Mouse (Mus musculus) retina, embryonic 14.5 days (tissue): ENCODE measurements at regions not wholly inside any gene's neighbourhood (a gene's known extent, or its start where the extent isn't known, plus 50 kb on each side); places are given as distances from the start of the nearest gene placed in this dataset.
A peak's percentile ranks its signal among the peaks of the same experiment; 100 is the strongest.

ENCODE experiments used
- DNase-seq: peaks from one replicate; pipeline ENCODE4 v3.0.0-alpha.2; 2015; ENCODE audit warnings: low spot score

DNA sequence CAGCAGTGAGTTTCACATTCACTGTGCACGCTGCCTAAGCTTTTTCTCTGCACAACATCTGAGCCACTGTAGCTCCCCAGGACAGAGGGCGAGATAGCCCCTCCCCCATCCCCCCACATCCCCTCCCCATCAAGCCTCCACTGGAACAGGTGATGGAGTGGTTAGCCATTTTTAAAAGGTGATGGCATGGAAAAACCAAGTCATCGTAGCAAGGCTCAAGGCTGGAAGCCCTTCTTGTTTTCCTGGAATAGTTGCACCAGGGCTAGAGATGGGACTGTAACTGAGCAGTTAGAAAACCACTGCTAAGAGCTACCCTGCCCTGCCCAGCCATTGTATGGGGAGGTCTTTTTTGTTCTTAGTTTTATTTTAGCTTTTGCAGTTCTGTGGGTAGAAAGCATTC, 209.1 kb upstream of the Rreb1 start:
- no peak for DNase-seq

DNA sequence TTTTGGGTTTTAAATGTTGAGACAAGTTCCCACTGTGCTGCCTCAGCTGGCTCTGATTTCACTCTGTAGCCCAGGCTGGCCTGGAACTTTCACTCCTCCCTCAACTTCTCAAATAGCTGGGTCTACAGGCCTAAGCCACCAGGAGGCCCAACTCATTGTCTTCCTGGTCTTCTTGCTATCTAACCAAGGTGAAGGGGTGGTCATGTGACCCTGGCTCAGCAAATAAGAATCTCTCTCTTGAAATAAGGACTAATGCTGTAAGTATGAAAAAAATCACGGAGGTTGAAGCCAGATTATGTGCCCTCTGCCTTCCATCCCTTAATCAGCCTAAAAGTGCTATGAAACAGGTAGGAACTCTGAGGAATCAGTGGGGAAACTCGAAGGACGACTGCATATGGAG, 208.7 kb upstream of the Rreb1 start:
- DNase-seq: no peak

- no peak for DNase-seq
Observed at GRCm38 (mm10) chr13:37572983-37573382, 205.2 kb upstream of the Rreb1 start.

GRCm38 (mm10) chr13:37579231-37579630, 199.0 kb upstream of the Rreb1 start:
- DNase-seq: peak; percentile 40

- peak; percentile 71 for DNase-seq
Observed at GRCm38 (mm10) chr13:37579775-37580174, 198.4 kb upstream of the Rreb1 start.

GRCm38 (mm10) chr13:37580806-37581205, 197.4 kb upstream of the Rreb1 start:
- DNase-seq: no peak

- DNase-seq: no peak
Observed at GRCm38 (mm10) chr13:37581374-37581773, 196.8 kb upstream of the Rreb1 start.

- no peak for DNase-seq
Observed at GRCm38 (mm10) chr13:37585476-37585875, 192.7 kb upstream of the Rreb1 start.

- no peak for DNase-seq
Observed at GRCm38 (mm10) chr13:37586511-37586910, 191.7 kb upstream of the Rreb1 start.

- no peak for DNase-seq
Observed at GRCm38 (mm10) chr13:37587911-37588310, 190.3 kb upstream of the Rreb1 start.

DNA sequence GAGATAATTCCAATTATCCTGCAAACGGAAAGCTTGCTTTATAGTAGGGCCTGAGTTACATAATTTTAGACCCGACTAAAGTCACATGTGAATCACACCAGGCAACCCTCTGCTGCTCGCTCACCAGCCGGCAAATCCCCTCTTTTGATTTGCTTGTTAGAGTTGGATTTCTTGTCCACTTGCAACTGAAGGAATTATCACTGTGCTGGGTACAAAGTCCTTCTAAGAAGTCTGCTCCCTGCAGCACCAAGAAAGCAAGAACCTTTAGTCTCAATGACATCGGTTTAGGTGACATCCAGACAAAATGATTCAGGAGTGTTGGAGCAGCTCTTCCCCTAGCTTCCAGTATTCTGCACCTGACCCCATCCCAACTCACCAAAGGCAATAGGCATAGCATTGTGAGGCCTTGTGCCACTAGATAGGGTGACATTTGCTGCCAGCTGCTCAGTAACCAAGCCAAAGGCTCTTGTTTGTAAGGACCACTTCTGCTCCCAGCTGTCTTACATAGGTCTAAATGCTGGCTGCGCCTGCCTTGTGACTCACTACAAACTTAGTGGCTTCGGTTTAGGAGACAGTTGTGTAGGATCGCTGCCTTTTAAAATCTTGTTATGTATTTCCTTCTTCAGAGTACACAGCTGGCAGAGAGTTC, 189.5 kb upstream of the Rreb1 start:
- DNase-seq: no peak

DNA sequence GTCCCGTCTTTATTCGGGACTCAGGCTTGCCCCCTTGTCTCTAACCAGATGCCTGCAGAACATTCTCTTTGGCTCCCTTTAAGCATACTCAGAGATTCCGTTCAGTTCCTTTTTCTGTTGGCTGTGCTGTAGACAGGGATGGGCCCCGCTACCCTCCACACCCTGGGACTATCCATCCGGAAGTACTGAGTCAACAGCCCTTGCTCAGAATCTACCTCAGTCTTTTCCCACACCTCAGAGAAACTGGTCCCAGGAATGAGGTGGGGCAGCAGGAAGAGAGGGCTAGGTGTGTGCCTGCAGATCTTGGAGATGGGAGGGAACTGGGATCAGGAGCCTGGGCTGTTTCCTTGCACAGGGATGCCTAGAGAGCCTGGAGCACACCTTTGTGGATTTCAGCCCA, 186.1 kb upstream of the Rreb1 start:
- no peak for DNase-seq

- DNase-seq: no peak
Observed at GRCm38 (mm10) chr13:37595196-37595595, 183.0 kb upstream of the Rreb1 start.

DNA sequence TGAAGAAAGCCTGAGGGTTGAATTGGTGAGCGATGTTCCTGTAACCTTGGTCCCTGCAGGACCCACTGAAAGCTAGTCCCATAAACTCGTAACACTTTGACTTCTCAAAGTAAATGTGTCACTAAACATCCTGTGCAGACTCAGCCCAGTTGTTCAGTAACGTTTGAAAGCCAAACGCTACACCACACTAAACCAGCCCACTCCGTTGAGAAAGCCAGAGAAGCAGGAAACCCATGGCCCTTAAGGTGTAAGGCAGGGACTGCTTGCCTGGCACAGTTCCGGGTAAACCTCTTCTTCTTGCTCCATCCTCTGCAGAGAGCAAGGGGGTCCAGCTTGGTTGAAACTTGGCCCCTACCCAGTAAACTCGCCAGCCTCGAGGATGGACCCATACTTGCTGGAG, 180.6 kb upstream of the Rreb1 start:
- no peak for DNase-seq

DNA sequence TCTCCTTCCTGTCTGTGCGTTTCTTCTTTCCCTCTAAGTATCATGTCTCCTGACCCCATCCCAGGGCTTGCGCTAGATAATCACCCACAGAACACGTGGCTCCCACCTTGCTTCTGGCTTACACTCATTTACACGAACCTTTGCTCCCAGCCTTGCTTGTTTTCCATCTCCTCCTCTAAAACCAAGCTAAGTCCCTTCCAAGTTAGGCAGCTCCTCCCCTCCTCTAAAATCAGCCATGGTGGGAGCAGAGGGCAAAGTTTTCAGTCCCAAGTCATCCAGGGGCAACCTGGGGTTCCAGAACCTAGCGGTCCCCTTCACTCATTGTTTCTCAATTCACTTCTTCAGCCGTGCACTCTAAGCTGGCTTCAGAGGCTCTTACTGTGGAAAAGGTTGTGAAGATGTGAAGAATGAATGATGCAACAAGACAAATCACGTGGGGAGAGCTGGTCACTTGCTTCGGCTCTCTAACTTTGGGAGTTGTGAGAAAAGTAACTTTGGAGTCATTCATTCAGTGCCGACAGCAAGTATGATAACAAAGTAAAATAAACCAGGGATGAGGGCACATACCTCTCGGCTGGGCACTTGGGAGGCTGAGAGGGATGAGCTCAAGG, 179.9 kb upstream of the Rreb1 start:
- DNase-seq: no peak

DNA sequence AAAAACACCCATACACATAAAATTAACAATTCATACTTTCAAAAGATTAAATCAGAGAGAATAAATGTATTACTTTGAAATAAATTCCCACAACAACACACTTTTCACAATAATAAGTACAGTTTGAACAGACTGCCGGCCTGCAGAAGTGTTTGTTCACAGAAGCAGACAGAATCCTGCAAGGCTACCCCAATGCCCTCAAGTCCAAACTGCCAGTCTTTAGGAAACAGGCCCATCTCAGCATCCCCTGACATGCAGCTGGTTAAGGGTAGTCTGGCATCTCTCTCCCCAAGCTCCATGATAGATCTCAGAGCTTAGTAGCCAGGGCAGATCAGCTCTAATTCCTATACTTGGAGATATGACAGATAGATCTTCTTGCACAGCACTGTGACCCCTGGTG, 178.5 kb upstream of the Rreb1 start:
- DNase-seq: no peak

- no peak for DNase-seq
Observed at GRCm38 (mm10) chr13:37600172-37600571, 178.0 kb upstream of the Rreb1 start.

DNA sequence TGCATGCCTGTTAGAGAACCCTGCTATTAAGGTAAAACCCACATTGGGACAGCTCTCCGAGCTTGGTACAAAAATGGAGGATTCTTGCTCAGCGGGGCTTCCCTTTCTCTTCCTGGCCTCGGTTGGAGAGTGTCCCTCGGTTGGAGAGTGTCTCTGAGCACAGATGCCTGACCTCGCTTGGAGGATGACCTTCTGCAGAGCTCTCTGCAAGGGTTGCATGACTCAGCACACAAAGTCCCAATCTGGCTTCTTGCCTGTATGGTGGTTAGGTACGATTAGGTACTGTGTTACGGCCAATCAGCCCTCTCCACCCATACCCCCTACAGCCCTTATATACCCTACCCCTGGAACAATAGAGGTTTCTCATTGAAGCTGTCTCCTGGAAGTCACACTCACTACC, 177.1 kb upstream of the Rreb1 start:
- no peak for DNase-seq

DNA sequence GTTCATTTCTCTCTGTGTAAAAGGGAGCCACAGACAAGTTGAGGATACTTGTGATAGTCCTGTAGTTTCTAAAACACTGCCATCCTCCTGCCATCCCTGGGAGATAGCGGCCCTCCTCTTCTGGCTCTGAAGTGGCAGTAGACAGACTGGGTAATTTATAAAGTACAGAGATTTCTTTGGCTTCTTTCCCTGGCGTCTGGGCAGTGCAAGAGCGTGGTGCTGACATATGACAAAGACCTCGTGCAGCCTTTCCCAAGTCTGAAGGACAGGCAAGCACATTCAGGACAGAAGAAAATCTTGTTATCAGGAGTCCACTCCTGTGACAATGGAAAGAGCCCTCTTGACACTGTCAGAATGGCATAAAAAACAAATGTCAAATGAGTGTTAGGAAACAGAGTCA, 175.9 kb upstream of the Rreb1 start:
- DNase-seq: no peak

DNA sequence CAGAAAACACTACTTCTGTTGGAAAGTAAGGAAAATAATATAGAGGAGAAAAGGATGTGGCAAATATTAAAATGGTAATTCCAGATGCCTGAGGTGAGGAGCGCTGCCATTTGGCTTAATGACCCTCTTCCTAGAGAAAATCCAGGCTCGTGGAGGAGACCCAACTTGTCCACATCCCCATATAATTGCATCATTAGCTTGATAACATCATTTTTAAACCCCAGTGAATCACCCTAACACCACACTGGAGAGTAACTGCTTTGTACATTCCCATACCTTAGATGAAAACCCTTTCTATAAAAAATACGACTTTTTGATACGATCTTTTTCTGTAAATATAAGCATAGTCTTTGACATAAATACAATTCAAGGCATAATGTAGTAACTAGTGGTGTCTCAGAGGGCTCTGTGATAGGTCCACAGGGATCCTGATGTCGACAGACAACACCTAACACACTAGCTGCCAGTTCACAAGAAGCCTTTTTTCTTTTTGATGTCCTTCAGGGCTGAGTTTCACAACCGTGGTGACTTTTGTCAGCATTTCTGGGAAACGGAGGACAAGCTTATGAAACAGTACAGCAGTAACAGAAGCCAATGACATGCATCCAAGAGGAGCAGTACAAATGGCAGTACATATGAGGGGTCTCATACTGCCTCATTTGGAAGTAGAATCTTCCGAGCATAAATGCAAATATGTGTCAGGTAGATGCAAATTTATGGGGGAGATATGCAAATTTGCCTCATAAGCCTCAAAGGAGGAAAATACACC, 174.8 kb upstream of the Rreb1 start:
- no peak for DNase-seq

GRCm38 (mm10) chr13:37606250-37606649, 171.9 kb upstream of the Rreb1 start:
- no peak for DNase-seq

GRCm38 (mm10) chr13:37609085-37609484, 169.1 kb upstream of the Rreb1 start:
- DNase-seq: no peak

DNA sequence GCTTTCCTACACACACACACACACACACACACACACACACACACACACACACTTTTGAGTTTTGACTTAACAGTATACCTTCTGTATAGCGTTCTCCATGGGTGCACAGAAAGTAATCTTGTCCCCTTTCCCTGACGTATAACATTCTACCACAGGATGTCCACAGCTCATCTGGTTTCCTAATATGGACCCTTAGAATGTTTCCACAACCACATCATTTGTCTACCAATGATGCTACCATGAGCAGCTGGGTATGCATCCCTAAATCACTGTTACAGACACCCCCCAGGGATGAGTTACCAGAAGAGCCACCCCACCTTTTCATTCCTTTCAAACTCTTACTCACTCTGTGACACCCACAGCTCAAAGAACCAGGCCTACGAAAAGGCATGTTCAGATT, 166.8 kb upstream of the Rreb1 start:
- no peak for DNase-seq
